Mouse (Mus musculus) forebrain, embryonic 13.5 days (tissue): Measurements from ENCODE around the gene Ctrl. TPM values are rescaled to one million over a fixed set of nuclear protein-coding genes. Genes with fewer than 3 reads are reported as not detected.

Experiments
- ATAC-seq: fragments of 200-750 bp; cut with Nextera tagmentation; 2 replicates; pipeline ENCODE4 v1.8.0; 2017
- H3K27ac ChIP-seq: fragments of 300-500 bp; sonication (generic); 2 replicates; pipeline ENCODE4 v1.5.1; 2015; ENCODE audit warnings: inconsistent platforms, mild to moderate bottlenecking, moderate library complexity
- H3K27me3 ChIP-seq: fragments of 300-500 bp; sonication (generic); 2 replicates; pipeline ENCODE4 v1.6.1; 2015; ENCODE audit warnings: mild to moderate bottlenecking, inconsistent platforms
- H3K36me3 ChIP-seq: fragments of 300-500 bp; sonication (generic); 2 replicates; pipeline ENCODE4 v1.6.1; 2015; ENCODE audit warnings: mild to moderate bottlenecking, inconsistent platforms; ENCODE audit not compliant: poor library complexity, severe bottlenecking
- H3K4me1 ChIP-seq: fragments of 300-500 bp; sonication (generic); 2 replicates; pipeline ENCODE4 v1.6.1; 2015; ENCODE audit warnings: inconsistent platforms
- H3K4me2 ChIP-seq: fragments of 300-500 bp; sonication (generic); 2 replicates; pipeline ENCODE4 v1.6.1; 2015; ENCODE audit warnings: inconsistent platforms, mild to moderate bottlenecking, moderate library complexity
- H3K4me3 ChIP-seq: fragments of 300-500 bp; sonication (generic); 2 replicates; pipeline ENCODE4 v1.5.1; 2015; ENCODE audit warnings: mild to moderate bottlenecking, inconsistent platforms
- H3K9ac ChIP-seq: fragments of 300-500 bp; sonication (generic); 2 replicates; pipeline ENCODE4 v1.6.1; 2015; ENCODE audit warnings: mild to moderate bottlenecking, inconsistent platforms
- H3K9me3 ChIP-seq: fragments of 300-500 bp; sonication (generic); replicated peaks from 2 replicates; pipeline ENCODE4 v1.6.1; 2016; ENCODE audit warnings: inconsistent platforms
- WGBS: fragments of 180-500 bp; shearing (Covaris S2); methylation state at CpG from one replicate; pipeline ENCODE4 v1.1.7; 2015; 5-methylcytosine and 5-hydroxymethylcytosine counted together
- polyA plus RNA-seq: library from polyadenylated mRNA; unstranded; fragments of >200 nt; fragmentation: Nextera tagmentation; extraction: Ambion mirVana; gene quantifications from 2 replicates; pipeline ENCODE4 v1.2.1, GENCODE M21; 2015

Gene Ctrl
- polyA plus RNA-seq, 1 experiment from 2014 or later, result 1.9 TPM

GRCm38 (mm10) chr8:105961536-105961935, 27.9 kb upstream of the Ctrl start:
- Histone ChIP-seq H3K4me2 (no peak overlapping the region), H3K36me3 (no peaks in the 10 kb centered on the region), H3K9ac (no peak overlapping the region), H3K27me3 (peaks cover 32% of the 10 kb centered on the region), H3K4me1 (peaks cover 12% of the 10 kb centered on the region; the same call in 1 of the 2 replicates), H3K4me3 (no peak overlapping the region), H3K9me3 (no peaks in the 10 kb centered on the region), H3K27ac (no peak overlapping the region)
- ATAC-seq, result no peak
- 87% methylated on average over 10 of the region's 10 CpGs for WGBS

GRCm38 (mm10) chr8:105961101-105961500, 27.4 kb upstream of the Ctrl start:
- no peak overlapping the region for H3K27ac ChIP-seq
- no peaks in the 10 kb centered on the region for H3K36me3 ChIP-seq
- H3K4me3 ChIP-seq, result no peak overlapping the region
- no peak overlapping the region for H3K9ac ChIP-seq
- H3K27me3 ChIP-seq, result peaks cover 28% of the 10 kb centered on the region
- H3K4me2 ChIP-seq, result no peak overlapping the region
- H3K4me1 ChIP-seq, result peaks cover 11% of the 10 kb centered on the region; the same call in 1 of the 2 replicates
- 82% methylated on average over 14 of the region's 14 CpGs for WGBS
- no peaks in the 10 kb centered on the region for H3K9me3 ChIP-seq
- ATAC-seq, result no peak

- no peak overlapping the region for H3K9ac ChIP-seq
- no peak for ATAC-seq
These were observed 25.7 kb upstream of the Ctrl start for GRCm38 (mm10) chr8:105959350-105959749.

GRCm38 (mm10) chr8:105957813-105958212, 24.2 kb upstream of the Ctrl start:
- no peak overlapping the region for H3K4me2 ChIP-seq
- H3K36me3 ChIP-seq, result no peaks in the 10 kb centered on the region
- H3K9ac ChIP-seq, result no peak overlapping the region
- WGBS, result 77% methylated on average over 2 of the region's 4 CpGs
- H3K27ac ChIP-seq, result no peak overlapping the region
- no peaks in the 10 kb centered on the region for H3K27me3 ChIP-seq
- no peak overlapping the region for H3K4me3 ChIP-seq
- ATAC-seq, result no peak
- no peaks in the 10 kb centered on the region for H3K9me3 ChIP-seq
- H3K4me1 ChIP-seq, result no peaks in the 10 kb centered on the region

More at GRCm38 (mm10) chr8:105959350-105959749, 25.7 kb upstream of the Ctrl start:
- H3K27me3 ChIP-seq, result peaks cover 10% of the 10 kb centered on the region
- H3K4me3 ChIP-seq, result no peak overlapping the region
- H3K4me2 ChIP-seq, result no peak overlapping the region
- no peaks in the 10 kb centered on the region for H3K36me3 ChIP-seq
- H3K9me3 ChIP-seq, result no peaks in the 10 kb centered on the region
- H3K27ac ChIP-seq, result no peak overlapping the region
- no peaks in the 10 kb centered on the region for H3K4me1 ChIP-seq
- WGBS, result 79% methylated on average over 7 of the region's 7 CpGs

GRCm38 (mm10) chr8:105956556-105956955, 22.9 kb upstream of the Ctrl start:
- H3K4me3 ChIP-seq, result no peak overlapping the region
- H3K9me3 ChIP-seq, result no peaks in the 10 kb centered on the region
- no peak for ATAC-seq
- H3K9ac ChIP-seq, result no peak overlapping the region
- H3K27me3 ChIP-seq, result no peaks in the 10 kb centered on the region
- no peaks in the 10 kb centered on the region for H3K4me1 ChIP-seq
- H3K36me3 ChIP-seq, result no peaks in the 10 kb centered on the region
- no peak overlapping the region for H3K4me2 ChIP-seq
- no peak overlapping the region for H3K27ac ChIP-seq
- 91% methylated on average over 4 of the region's 4 CpGs for WGBS

GRCm38 (mm10) chr8:105951057-105951659, 17.5 kb upstream of the Ctrl start:
- ATAC-seq, result peak; percentile 81; the same call in 1 of the 2 replicates
- 57% methylated on average over 7 of the region's 7 CpGs for WGBS

GRCm38 (mm10) chr8:105949350-105949749, 15.7 kb upstream of the Ctrl start:
- no peaks in the 10 kb centered on the region for H3K27me3 ChIP-seq
- no peak overlapping the region for H3K4me2 ChIP-seq
- 45% methylated on average over 10 of the region's 10 CpGs for WGBS
- H3K27ac ChIP-seq, result no peak overlapping the region
- no peaks in the 10 kb centered on the region for H3K9me3 ChIP-seq
- H3K4me3 ChIP-seq, result no peak overlapping the region
- H3K9ac ChIP-seq, result no peak overlapping the region
- H3K4me1 ChIP-seq, result peaks cover 10% of the 10 kb centered on the region; the same call in 1 of the 2 replicates
- 0 out of 2 replicates have a peak, but pooled peaks have one; percentile 30 for ATAC-seq
- H3K36me3 ChIP-seq, result peaks cover 14% of the 10 kb centered on the region; the same call in 1 of the 2 replicates

More at GRCm38 (mm10) chr8:105951057-105951659, 17.5 kb upstream of the Ctrl start:
- Histone ChIP-seq H3K9me3 (no peaks in the 10 kb centered on the region), H3K4me1 (peaks cover 10% of the 10 kb centered on the region; the same call in 1 of the 2 replicates), H3K4me3 (no peak overlapping the region), H3K27me3 (no peaks in the 10 kb centered on the region), H3K27ac (no peak overlapping the region; the same call in 1 of the 2 replicates), H3K4me2 (no peak overlapping the region), H3K36me3 (peaks cover 4% of the 10 kb centered on the region; the same call in 1 of the 2 replicates), H3K9ac (no peak overlapping the region)

- Histone ChIP-seq H3K9me3 (no peaks in the 10 kb centered on the region), H3K4me3 (no peak within 1 kb of the TSS), H3K9ac (no peak within 1 kb of the TSS), H3K27ac (no peak within 1 kb of the TSS), H3K27me3 (no peaks in the 10 kb centered on the region), H3K4me1 (no peaks in the 10 kb centered on the region; the same call in 1 of the 2 replicates), H3K36me3 (peaks cover 14% of the 10 kb centered on the region; the same call in 1 of the 2 replicates), H3K4me2 (no peak within 1 kb of the TSS)
- WGBS, result 46% methylated on average over 8 of the region's 8 CpGs
- no peak for ATAC-seq
These were observed 9.7 kb upstream of the Ctrl start, which contains the start of gene Lcat for GRCm38 (mm10) chr8:105943321-105943739. Gene Lcat (minus strand): TSS chr8:105943382.

GRCm38 (mm10) chr8:105942542-105942941, 8.9 kb upstream of the Ctrl start:
- ATAC-seq, result no peak
- Histone ChIP-seq H3K27me3 (no peaks in the 10 kb centered on the region), H3K4me3 (no peak overlapping the region), H3K9ac (no peak overlapping the region), H3K4me2 (no peak overlapping the region), H3K36me3 (peaks cover 14% of the 10 kb centered on the region; the same call in 1 of the 2 replicates), H3K4me1 (peaks cover 5% of the 10 kb centered on the region), H3K27ac (no peak overlapping the region), H3K9me3 (no peaks in the 10 kb centered on the region)
- WGBS, result 93% methylated on average over 5 of the region's 5 CpGs

GRCm38 (mm10) chr8:105942026-105942425, 8.4 kb upstream of the Ctrl start:
- Histone ChIP-seq H3K36me3 (peaks cover 10% of the 10 kb centered on the region; the same call in 1 of the 2 replicates), H3K27ac (no peak overlapping the region), H3K9ac (no peak overlapping the region), H3K9me3 (no peaks in the 10 kb centered on the region), H3K27me3 (no peaks in the 10 kb centered on the region), H3K4me2 (no peak overlapping the region), H3K4me3 (no peak overlapping the region), H3K4me1 (peaks cover 5% of the 10 kb centered on the region)
- ATAC-seq, result no peak
- 94% methylated on average over 11 of the region's 11 CpGs for WGBS

GRCm38 (mm10) chr8:105938306-105938669, 4.6 kb upstream of the Ctrl start, which contains the start of gene Psmb10:
Gene Psmb10 (minus strand): TSS chr8:105938444.
- Histone ChIP-seq H3K36me3 (no peaks in the 10 kb centered on the region), H3K4me2 (peak within 1 kb of the TSS; percentile 96), H3K9ac (peak within 1 kb of the TSS; percentile 83), H3K4me1 (peaks cover 18% of the 10 kb centered on the region), H3K9me3 (no peaks in the 10 kb centered on the region), H3K4me3 (peak within 1 kb of the TSS; percentile 68), H3K27me3 (no peaks in the 10 kb centered on the region), H3K27ac (peak within 1 kb of the TSS; percentile 82)
- 51% methylated on average over 4 of the region's 4 CpGs for WGBS
- ATAC-seq, result no peak

GRCm38 (mm10) chr8:105937496-105938305, 4.0 kb upstream of the Ctrl start:
- Histone ChIP-seq H3K27me3 (no peaks in the 10 kb centered on the region), H3K9ac (peak overlapping the region; percentile 83), H3K4me1 (peaks cover 18% of the 10 kb centered on the region), H3K9me3 (no peaks in the 10 kb centered on the region), H3K4me3 (peak overlapping the region; percentile 68), H3K27ac (peak overlapping the region; percentile 82), H3K36me3 (peaks cover 1% of the 10 kb centered on the region; the same call in 1 of the 2 replicates), H3K4me2 (peak overlapping the region; percentile 96)
- WGBS, result 2% methylated on average over 33 of the region's 33 CpGs
- peak; percentile 42; the same call in 1 of the 2 replicates for ATAC-seq
